Mouse (Mus musculus): ENCODE measurements at regions not wholly inside any gene's neighbourhood (a gene's known extent, or its start where the extent isn't known, plus 50 kb on each side); places are given as distances from the start of the nearest gene placed in this dataset.

DNA sequence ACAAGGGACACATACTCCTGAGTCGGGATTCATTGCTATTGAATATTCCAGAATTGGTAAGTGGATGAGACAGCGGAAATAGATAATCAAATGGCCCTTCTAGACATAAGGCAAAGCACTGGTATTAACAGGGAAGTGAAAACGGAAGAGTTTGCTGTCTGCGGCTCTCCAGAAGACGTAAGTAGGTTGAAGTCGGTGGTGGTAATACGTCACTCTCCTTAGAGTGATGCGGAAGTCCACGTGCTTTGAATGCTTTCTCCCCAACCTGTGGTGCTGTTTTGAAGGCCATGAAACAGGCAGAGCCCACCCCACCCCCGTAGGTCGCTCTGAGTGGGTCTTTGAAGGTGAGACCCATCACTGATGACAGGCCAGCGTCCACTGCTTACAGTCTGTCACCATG, 308.0 kb upstream of the Tbx3 start:
- DNase-seq (ENCODE audit: low spot score in 2 of 2), result no peak
- H3K27ac ChIP-seq, result no peak overlapping the region
- no peak for TF ChIP-seq CTCF (conservative IDR thresholded peaks at IDR 0.05)
- H3K4me3 ChIP-seq, result no peak overlapping the region

- H3K27ac ChIP-seq, result no peak overlapping the region
- TF ChIP-seq CTCF (conservative IDR thresholded peaks at IDR 0.05), result no peak
- no peak for DNase-seq (ENCODE audit: low spot score in 2 of 2)
- no peak overlapping the region for H3K4me3 ChIP-seq
Observed at GRCm38 (mm10) chr5:119364250-119364649, 306.2 kb upstream of the Tbx3 start.

DNA sequence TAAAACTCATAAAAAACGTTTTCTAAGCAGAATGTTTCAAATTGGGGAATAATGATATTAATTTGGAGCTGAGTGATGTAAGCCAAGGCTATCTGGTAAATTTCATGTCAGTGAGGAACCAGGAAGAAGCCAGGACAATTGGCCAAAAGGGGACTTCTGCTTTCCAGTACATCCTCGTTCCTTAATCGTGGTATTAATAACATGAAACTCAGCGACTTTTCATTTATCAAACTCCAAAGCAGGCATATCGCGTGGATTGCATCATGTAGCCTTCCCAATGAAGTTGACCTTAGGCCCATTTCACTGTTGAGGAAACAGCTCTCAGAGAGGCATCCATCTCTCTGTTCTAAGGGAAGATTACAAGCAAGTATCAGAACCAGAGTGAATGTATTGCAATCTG, 305.3 kb upstream of the Tbx3 start:
- no peak for DNase-seq (ENCODE audit: low spot score in 2 of 2)
- Histone ChIP-seq H3K27ac (no peak overlapping the region), H3K4me3 (no peak overlapping the region)
- TF ChIP-seq CTCF (conservative IDR thresholded peaks at IDR 0.05), result no peak

- no peak for TF ChIP-seq CTCF (conservative IDR thresholded peaks at IDR 0.05)
- no peak overlapping the region for H3K4me3 ChIP-seq
- DNase-seq (ENCODE audit: low spot score in 2 of 2), result no peak
Observed at GRCm38 (mm10) chr5:119366296-119366695, 304.2 kb upstream of the Tbx3 start.

DNA sequence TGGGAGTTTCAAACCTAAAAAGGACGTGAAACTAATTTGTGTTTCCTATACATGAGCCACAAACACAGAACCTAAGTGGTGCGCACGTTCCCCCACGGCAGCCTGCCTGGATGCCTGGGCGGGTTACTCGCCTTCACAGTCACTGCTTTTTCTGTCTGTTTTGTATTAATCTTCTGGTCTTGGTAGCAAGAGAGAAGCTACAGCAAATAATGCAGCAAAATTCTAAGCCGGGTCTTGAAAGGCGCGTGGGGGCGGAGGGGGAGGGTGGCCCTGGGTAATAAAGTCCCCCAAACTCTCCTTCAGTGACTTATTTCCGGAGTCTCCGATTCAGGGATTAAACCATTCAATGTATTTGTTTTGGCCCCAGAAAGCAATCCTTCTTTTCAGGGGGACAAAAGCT, 300.0 kb upstream of the Tbx3 start:
- no peak overlapping the region for H3K4me3 ChIP-seq
- no peak for DNase-seq (ENCODE audit: low spot score in 2 of 2)
- TF ChIP-seq CTCF (conservative IDR thresholded peaks at IDR 0.05), result no peak
- H3K27ac ChIP-seq, result no peak overlapping the region

More at GRCm38 (mm10) chr5:119366296-119366695, 304.2 kb upstream of the Tbx3 start:
- H3K27ac ChIP-seq, result no peak overlapping the region

DNA sequence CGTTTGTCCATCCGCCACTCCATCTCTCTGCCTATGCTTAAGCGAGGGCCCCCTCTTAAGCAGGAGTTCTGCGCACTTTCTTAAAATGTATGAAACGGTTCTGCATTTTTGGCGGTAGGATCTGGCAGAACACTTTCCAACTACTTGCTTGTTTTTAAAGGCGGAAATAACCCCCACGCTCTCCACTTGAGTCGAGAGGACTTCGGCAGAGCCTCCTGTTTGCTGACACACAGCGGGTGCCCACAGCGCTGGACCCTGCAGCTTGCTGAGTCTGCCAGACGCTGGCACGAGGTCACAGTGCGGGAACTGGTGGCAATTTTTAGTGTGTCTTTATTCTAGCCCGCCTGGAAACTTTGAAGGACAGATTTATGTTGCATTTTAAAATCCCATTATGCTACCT, 299.5 kb upstream of the Tbx3 start:
- no peak overlapping the region for H3K27ac ChIP-seq
- no peak for DNase-seq (ENCODE audit: low spot score in 2 of 2)
- H3K4me3 ChIP-seq, result no peak overlapping the region
- no peak for TF ChIP-seq CTCF (conservative IDR thresholded peaks at IDR 0.05)

DNA sequence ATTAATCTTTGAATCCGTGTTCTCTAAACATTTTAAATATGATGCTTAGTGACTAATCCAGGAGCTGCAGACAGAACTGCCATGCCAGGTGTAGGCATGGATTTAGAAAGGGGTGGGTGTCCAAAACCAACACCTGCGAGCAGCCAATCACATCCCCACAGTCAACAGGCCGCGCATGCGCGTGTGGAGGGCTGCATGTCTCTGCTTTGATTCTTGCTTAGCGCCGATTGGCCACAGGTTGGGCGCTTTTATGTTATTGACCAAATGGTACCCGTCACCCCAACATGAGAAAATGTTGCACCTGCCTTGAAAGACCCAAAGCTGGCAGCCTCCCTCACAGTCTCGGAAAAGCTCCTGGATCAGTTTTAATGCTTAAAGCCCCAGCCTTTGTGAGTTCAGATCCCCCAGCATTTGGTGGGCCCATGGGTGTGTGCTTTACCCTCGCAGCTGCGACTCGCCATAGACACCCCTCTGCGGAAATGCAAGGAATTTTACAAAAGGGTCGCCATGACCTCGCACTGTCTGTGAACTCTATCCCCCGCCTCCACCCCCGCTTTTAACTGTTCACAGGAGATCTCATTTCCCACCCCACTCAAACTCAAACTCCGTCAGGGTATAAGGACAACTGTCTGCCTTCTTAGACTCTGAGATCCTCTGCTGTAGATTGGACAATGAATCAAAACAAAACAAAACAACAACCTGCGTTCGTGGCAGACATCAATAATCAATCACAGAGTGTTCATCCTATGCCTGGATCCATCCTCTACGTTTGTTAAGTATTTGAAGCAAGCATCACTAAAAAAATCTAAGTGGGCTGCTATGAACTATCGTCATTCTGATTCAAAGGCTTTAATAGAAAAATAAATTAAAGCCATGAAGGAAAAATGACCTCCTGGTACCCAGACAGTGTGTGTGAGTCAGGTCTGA, 296.4 kb upstream of the Tbx3 start:
- no peak for DNase-seq (ENCODE audit: low spot score in 2 of 2)
- Histone ChIP-seq H3K27ac (no peak overlapping the region), H3K4me3 (no peak overlapping the region)
- TF ChIP-seq CTCF (conservative IDR thresholded peaks at IDR 0.05), result no peak

DNA sequence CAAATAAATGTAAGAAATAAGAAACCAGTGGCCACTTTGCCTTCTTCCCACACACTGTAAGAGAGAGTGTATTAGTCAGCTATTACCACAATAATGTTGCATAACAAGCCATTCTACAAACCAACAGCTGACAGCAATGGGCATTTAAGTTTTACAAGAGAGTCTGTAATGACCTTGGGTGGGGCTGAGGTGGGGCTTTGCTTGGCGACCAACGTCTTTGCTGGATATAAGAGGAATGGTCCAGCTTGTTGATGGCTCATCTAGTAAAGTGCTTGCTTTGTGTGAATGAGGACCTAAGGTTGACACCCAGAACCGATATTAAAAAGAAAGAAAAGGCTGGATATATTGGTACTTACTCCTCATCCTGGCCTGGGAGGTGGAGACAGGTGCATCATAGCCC, 295.6 kb upstream of the Tbx3 start:
- TF ChIP-seq CTCF (conservative IDR thresholded peaks at IDR 0.05), result no peak
- Histone ChIP-seq H3K27ac (no peak overlapping the region), H3K4me3 (no peak overlapping the region)
- no peak for DNase-seq (ENCODE audit: low spot score in 2 of 2)

DNA sequence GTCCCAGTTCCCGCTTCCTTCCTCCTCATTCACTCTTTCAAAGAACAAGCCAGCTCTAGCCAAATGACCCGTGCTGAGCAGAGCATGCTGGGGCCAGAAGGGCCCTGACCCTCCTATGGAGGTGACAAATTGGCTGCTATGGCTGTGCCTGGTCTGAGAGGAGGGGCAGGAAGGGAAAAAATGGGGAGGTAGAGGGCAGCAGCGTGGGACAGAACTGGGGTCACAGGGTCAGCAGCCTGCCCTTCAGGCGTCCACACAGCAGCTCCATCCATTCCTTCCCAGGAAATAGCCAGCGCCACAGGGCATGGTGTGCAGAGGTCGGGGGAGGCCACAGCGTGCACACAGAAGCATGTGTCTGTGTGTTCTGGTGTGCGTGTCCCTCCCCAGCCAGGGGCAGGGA, 292.2 kb upstream of the Tbx3 start:
- DNase-seq (ENCODE audit: low spot score in 2 of 2), result no peak
- no peak for TF ChIP-seq CTCF (conservative IDR thresholded peaks at IDR 0.05)
- Histone ChIP-seq H3K27ac (no peak overlapping the region), H3K4me3 (no peak overlapping the region)

DNA sequence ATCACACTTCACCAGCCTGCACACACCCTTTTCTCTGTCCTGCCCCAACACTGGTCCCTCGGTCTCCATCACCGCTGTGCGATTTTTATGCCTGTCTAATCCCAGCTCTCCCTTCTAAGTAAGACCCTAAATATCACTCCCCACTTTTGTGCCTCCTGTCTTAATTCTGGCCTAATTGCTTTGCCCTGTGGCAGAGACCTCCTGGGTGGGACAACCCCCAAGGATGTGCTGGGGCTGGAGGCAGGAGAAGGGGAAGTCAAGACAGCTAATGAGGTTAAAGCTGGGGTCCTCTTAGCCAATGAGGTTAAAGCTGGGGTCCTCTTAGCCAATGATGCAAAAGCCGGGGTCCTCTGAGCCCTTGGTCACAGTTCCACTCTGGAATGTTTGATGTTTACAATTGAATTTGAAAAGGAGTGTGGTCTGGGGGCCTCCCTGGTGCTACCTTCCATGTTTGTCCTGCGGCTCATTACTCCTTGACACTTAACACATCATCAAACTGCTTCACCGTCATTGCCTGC, 290.5 kb upstream of the Tbx3 start:
- H3K27ac ChIP-seq, result no peak overlapping the region
- TF ChIP-seq CTCF (conservative IDR thresholded peaks at IDR 0.05), result no peak
- H3K4me3 ChIP-seq, result no peak overlapping the region
- no peak for DNase-seq (ENCODE audit: low spot score in 2 of 2)

- DNase-seq (ENCODE audit: low spot score in 2 of 2), result no peak
- TF ChIP-seq CTCF (conservative IDR thresholded peaks at IDR 0.05), result no peak
- Histone ChIP-seq H3K27ac (no peak overlapping the region), H3K4me3 (no peak overlapping the region)
Observed at GRCm38 (mm10) chr5:119381495-119381894, 289.0 kb upstream of the Tbx3 start.

DNA sequence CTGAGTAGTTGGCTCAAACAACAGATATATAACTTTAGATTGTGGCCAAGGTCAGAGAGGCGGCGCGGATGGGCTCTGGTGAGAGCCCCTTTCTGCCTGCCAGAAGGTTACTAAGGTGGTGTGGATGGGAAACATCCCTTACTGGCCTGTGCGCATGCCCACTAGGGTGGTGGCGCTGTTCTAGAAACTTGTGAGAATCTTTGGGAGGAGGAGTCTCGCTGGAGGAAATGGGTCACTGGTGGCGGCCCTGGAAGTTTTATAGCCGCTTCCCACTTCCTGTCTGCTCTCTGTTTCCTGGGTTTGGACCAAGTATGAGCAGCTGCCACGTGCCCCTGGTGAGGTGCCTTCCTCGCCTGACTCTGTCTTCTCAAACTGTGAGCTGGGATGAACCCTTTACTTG, 285.0 kb upstream of the Tbx3 start:
- no peak for DNase-seq (ENCODE audit: low spot score in 2 of 2)
- no peak for TF ChIP-seq CTCF (conservative IDR thresholded peaks at IDR 0.05)
- H3K4me3 ChIP-seq, result no peak overlapping the region
- no peak overlapping the region for H3K27ac ChIP-seq

DNA sequence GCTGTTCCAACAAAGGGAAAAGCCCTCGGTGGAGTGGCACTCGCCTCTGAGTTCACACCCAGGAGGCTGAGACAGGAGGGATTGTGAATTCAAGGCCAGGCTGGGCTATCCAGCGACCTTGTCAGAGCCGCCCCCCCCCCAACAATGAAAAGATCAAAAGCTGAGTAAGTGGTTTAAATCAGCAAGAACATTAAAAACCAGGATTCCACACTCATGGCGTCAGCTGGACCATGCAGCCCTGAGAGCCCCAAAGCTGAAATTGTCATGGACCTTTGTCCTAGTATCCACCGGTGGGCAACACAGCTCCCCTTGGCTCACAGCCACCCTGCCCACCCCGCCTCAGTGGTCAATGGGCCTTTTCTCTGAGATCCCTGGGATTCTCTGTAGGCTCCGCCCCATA, 283.6 kb upstream of the Tbx3 start:
- Histone ChIP-seq H3K4me3 (no peak overlapping the region), H3K27ac (no peak overlapping the region)
- DNase-seq (ENCODE audit: low spot score in 2 of 2), result no peak
- no peak for TF ChIP-seq CTCF (conservative IDR thresholded peaks at IDR 0.05)

- DNase-seq (ENCODE audit: low spot score in 2 of 2), result no peak
- Histone ChIP-seq H3K4me3 (no peak overlapping the region), H3K27ac (no peak overlapping the region)
- TF ChIP-seq CTCF (conservative IDR thresholded peaks at IDR 0.05), result no peak
Observed at GRCm38 (mm10) chr5:119387261-119387660, 283.2 kb upstream of the Tbx3 start.

Measured in layer of hippocampus, adult 2 months (tissue).